Mouse (Mus musculus): Measurements from ENCODE around the gene Wdr26. TPM values are rescaled to one million over a fixed set of nuclear protein-coding genes. Genes with fewer than 3 reads are reported as not detected.
A peak's percentile ranks its signal among the peaks of the same experiment; 100 is the strongest.

The Wdr26 gene
- polyA plus RNA-seq, 1 experiment from 2014 or later: 40.1 TPM

DNA sequence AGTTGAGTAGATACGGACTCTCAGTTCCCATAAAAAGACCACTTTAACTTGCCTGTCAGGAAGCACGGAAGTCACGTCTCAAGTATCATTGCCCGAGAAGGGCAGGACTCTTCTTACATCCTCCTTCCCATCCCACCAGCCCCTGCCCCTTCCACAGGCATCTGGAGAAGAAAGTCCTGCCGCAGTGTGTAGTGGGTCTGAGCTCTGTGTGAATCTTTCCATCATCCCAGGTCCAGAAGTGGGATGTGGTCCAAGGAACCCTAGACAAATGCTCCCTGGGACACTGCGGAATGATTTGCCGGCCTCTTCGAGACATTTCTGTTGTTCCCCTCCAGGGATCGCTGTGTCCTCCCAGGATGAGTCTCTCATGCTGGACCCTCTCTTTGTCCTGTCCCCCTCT, 20.0 kb upstream of the Wdr26 start:
- peak overlapping the region; percentile 45; the same call in 1 of the 2 replicates for H3K4me2 ChIP-seq (ENCODE audit: low read depth, low read length)
- peaks cover 40% of the 10 kb centered on the region for H3K4me1 ChIP-seq (ENCODE audit: insufficient read depth)
- H3K9ac ChIP-seq (replicated peaks): 0 out of 2 replicates have a peak overlapping the region, but pooled peaks have one; percentile 36
- 78% methylated on average over 9 of the region's 9 CpGs for WGBS (ENCODE audit: insufficient replicate concordance)
- H3K27me3 ChIP-seq (ENCODE audit: insufficient read depth, low read length): no peaks in the 10 kb centered on the region
- DNase-seq (no peak), ATAC-seq (no peak)
- peak overlapping the region; percentile 93 for H3K27ac ChIP-seq (ENCODE audit: low read depth)
- H3K9me3 ChIP-seq (ENCODE audit: low read length): no peaks in the 10 kb centered on the region
- H3K4me3 ChIP-seq (ENCODE audit: low read depth, low read length): no peak overlapping the region
- no peaks in the 10 kb centered on the region for H3K36me3 ChIP-seq (replicated peaks; ENCODE audit: insufficient read depth, low read length)
- TF ChIP-seq EP300 (IDR thresholded peaks at IDR 0.05; ENCODE audit: low read depth) (no peak), CTCF (IDR thresholded peaks at IDR 0.05; ENCODE audit: low read depth) (no peak)

- ATAC-seq (no peak), DNase-seq (no peak)
- H3K9me3 ChIP-seq (ENCODE audit: low read length): no peaks in the 10 kb centered on the region
- 76% methylated on average over 7 of the region's 7 CpGs for WGBS (ENCODE audit: insufficient replicate concordance)
- H3K27me3 ChIP-seq (ENCODE audit: insufficient read depth, low read length): no peaks in the 10 kb centered on the region
- peak overlapping the region; percentile 93 for H3K27ac ChIP-seq (ENCODE audit: low read depth)
- 0 out of 2 replicates have a peak overlapping the region, but pooled peaks have one; percentile 26 for H3K9ac ChIP-seq (replicated peaks)
- H3K4me2 ChIP-seq (ENCODE audit: low read depth, low read length): peak overlapping the region; percentile 49
- H3K4me1 ChIP-seq (ENCODE audit: insufficient read depth): peaks cover 40% of the 10 kb centered on the region
- no peak for TF ChIP-seq CTCF (IDR thresholded peaks at IDR 0.05; ENCODE audit: low read depth)
- no peak for TF ChIP-seq EP300 (IDR thresholded peaks at IDR 0.05; ENCODE audit: low read depth)
- H3K4me3 ChIP-seq (ENCODE audit: low read depth, low read length): no peak overlapping the region
- H3K36me3 ChIP-seq (replicated peaks; ENCODE audit: insufficient read depth, low read length): no peaks in the 10 kb centered on the region
Measured at GRCm38 (mm10) chr1:181231262-181231661, 19.5 kb upstream of the Wdr26 start.

DNA sequence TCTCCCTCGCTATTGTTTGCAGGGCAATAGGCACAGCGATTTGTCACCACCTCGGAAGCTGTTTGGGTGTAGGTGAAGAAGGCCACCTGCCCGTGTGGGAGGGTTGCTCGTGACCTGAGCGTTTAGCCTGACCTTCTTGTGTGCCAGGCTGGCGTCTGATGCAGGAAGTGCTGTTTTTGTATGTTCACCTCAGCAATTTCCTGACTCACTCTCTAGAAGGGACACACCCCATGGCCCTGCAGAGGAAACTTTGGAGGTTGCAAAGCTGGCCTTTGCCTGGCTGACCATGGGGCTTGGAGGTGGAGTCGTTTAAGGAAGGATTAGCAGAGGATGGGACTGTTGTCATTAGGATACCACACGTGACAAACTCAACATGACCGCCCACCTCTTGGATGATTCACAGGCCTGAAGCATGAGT, 18.9 kb upstream of the Wdr26 start:
- H3K4me1 ChIP-seq (ENCODE audit: insufficient read depth): peaks cover 40% of the 10 kb centered on the region
- no peaks in the 10 kb centered on the region for H3K9me3 ChIP-seq (ENCODE audit: low read length)
- peak overlapping the region; percentile 49 for H3K4me2 ChIP-seq (ENCODE audit: low read depth, low read length)
- no peak overlapping the region for H3K4me3 ChIP-seq (ENCODE audit: low read depth, low read length)
- peak; percentile 52 for DNase-seq
- no peaks in the 10 kb centered on the region for H3K27me3 ChIP-seq (ENCODE audit: insufficient read depth, low read length)
- TF ChIP-seq EP300 (IDR thresholded peaks at IDR 0.05; ENCODE audit: low read depth) (no peak), CTCF (IDR thresholded peaks at IDR 0.05; ENCODE audit: low read depth) (no peak)
- 23% methylated on average over 10 of the region's 10 CpGs for WGBS (ENCODE audit: insufficient replicate concordance)
- no peaks in the 10 kb centered on the region for H3K36me3 ChIP-seq (replicated peaks; ENCODE audit: insufficient read depth, low read length)
- 0 out of 2 replicates have a peak overlapping the region, but pooled peaks have one; percentile 26 for H3K9ac ChIP-seq (replicated peaks)
- H3K27ac ChIP-seq (ENCODE audit: low read depth): peak overlapping the region; percentile 93
- peak; percentile 62 for ATAC-seq

DNA sequence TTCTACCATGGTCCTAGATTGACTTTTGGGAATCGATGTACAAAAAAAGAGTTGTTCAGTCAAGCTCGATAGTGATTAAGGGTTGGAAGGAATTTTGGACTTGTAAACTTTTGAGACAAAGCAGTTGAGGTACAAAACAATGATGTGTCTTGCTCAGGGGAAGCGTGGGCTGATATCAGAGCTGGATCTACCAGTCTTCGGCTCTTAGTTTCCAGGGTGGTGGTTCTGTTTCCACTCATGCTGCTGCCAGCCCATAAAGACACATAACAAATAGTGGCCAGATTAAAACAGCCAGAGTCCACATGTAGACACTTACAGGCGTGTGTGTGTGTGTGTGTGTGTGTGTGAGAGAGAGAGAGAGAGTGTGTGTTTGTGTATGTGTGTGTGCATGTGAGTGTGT, 17.2 kb upstream of the Wdr26 start:
- Histone ChIP-seq H3K4me1 (ENCODE audit: insufficient read depth) (peaks cover 37% of the 10 kb centered on the region), H3K4me2 (ENCODE audit: low read depth, low read length) (no peak overlapping the region), H3K36me3 (replicated peaks; ENCODE audit: insufficient read depth, low read length) (no peaks in the 10 kb centered on the region), H3K4me3 (ENCODE audit: low read depth, low read length) (no peak overlapping the region), H3K27me3 (ENCODE audit: insufficient read depth, low read length) (no peaks in the 10 kb centered on the region), H3K27ac (ENCODE audit: low read depth) (no peak overlapping the region), H3K9me3 (ENCODE audit: low read length) (no peaks in the 10 kb centered on the region), H3K9ac (replicated peaks) (no peak overlapping the region)
- no peak for TF ChIP-seq EP300 (IDR thresholded peaks at IDR 0.05; ENCODE audit: low read depth)
- TF ChIP-seq CTCF (IDR thresholded peaks at IDR 0.05; ENCODE audit: low read depth): no peak
- no peak for DNase-seq
- no peak for ATAC-seq
- 58% methylated on average over 5 of the region's 5 CpGs for WGBS (ENCODE audit: insufficient replicate concordance)

DNA sequence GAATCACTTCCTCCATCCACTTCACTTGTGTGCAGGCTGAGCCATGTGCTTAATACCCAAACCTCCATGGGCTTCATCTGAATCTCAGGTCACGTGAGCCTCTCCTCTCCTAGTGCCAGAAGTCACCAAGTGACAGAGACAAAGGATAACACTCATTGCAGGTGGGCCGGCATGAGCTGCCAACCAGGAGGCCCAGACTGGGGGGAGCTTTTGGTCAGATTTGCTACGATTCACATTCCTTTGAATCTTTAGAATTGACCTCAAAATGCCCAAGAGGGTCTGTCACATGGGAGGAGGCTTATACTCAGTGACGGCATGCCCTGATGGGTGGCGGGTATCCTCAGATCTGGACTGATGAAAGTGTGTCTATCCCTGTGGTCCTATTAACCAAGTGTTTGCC, 16.8 kb upstream of the Wdr26 start:
- Histone ChIP-seq H3K9ac (replicated peaks) (no peak overlapping the region), H3K4me3 (ENCODE audit: low read depth, low read length) (no peak overlapping the region), H3K27me3 (ENCODE audit: insufficient read depth, low read length) (no peaks in the 10 kb centered on the region), H3K36me3 (replicated peaks; ENCODE audit: insufficient read depth, low read length) (no peaks in the 10 kb centered on the region), H3K4me1 (ENCODE audit: insufficient read depth) (peaks cover 36% of the 10 kb centered on the region), H3K27ac (ENCODE audit: low read depth) (no peak overlapping the region), H3K9me3 (ENCODE audit: low read length) (no peaks in the 10 kb centered on the region), H3K4me2 (ENCODE audit: low read depth, low read length) (no peak overlapping the region)
- WGBS (ENCODE audit: insufficient replicate concordance): 76% methylated on average over 5 of the region's 5 CpGs
- TF ChIP-seq EP300 (IDR thresholded peaks at IDR 0.05; ENCODE audit: low read depth) (no peak), CTCF (IDR thresholded peaks at IDR 0.05; ENCODE audit: low read depth) (no peak)
- ATAC-seq (no peak), DNase-seq (no peak)

- Histone ChIP-seq H3K9me3 (ENCODE audit: low read length) (no peaks in the 10 kb centered on the region), H3K9ac (replicated peaks) (no peak overlapping the region), H3K4me3 (ENCODE audit: low read depth, low read length) (no peak overlapping the region), H3K36me3 (replicated peaks; ENCODE audit: insufficient read depth, low read length) (no peaks in the 10 kb centered on the region), H3K4me2 (ENCODE audit: low read depth, low read length) (no peak overlapping the region), H3K27me3 (ENCODE audit: insufficient read depth, low read length) (no peaks in the 10 kb centered on the region), H3K4me1 (ENCODE audit: insufficient read depth) (peaks cover 36% of the 10 kb centered on the region), H3K27ac (ENCODE audit: low read depth) (no peak overlapping the region)
- no peak for TF ChIP-seq EP300 (IDR thresholded peaks at IDR 0.05; ENCODE audit: low read depth)
- no peak for TF ChIP-seq CTCF (IDR thresholded peaks at IDR 0.05; ENCODE audit: low read depth)
- ATAC-seq: no peak
- DNase-seq: no peak
- WGBS (ENCODE audit: insufficient replicate concordance): 81% methylated on average over 11 of the region's 11 CpGs
Measured at GRCm38 (mm10) chr1:181227804-181228203, 16.0 kb upstream of the Wdr26 start.

All from liver, postnatal 0 days (tissue).